Mouse (Mus musculus) retina, postnatal 1 day (tissue): ENCODE data around the gene Tas2r143.

Source experiments
- DNase-seq: peaks from one replicate; pipeline ENCODE4 v3.0.0-alpha.2; 2012

Gene Tas2r143

GRCm38 (mm10) chr6:42369870-42370269 is 30.2 kb upstream of the Tas2r143 start:
- no peak for DNase-seq

GRCm38 (mm10) chr6:42370630-42371363 is 29.2 kb upstream of the Tas2r143 start:
- DNase-seq = peak; percentile 87

GRCm38 (mm10) chr6:42372001-42372400 is 28.0 kb upstream of the Tas2r143 start:
- no peak for DNase-seq

- DNase-seq = no peak
Measured at GRCm38 (mm10) chr6:42372421-42372815, 27.6 kb upstream of the Tas2r143 start.

- peak; percentile 64 for DNase-seq
Measured at GRCm38 (mm10) chr6:42372816-42373547, 27.1 kb upstream of the Tas2r143 start, which contains the start of gene Epha1. TSS of gene Epha1 (minus strand) at chr6:42373268.

- no peak for DNase-seq
Measured at GRCm38 (mm10) chr6:42373669-42374430, 26.2 kb upstream of the Tas2r143 start.

- DNase-seq = no peak
Measured at GRCm38 (mm10) chr6:42374701-42375100, 25.3 kb upstream of the Tas2r143 start.

GRCm38 (mm10) chr6:42375131-42375530 is 24.9 kb upstream of the Tas2r143 start:
- no peak for DNase-seq

- DNase-seq = no peak
Measured at GRCm38 (mm10) chr6:42376016-42376415, 24.0 kb upstream of the Tas2r143 start.

- DNase-seq = peak; percentile 66
Measured at GRCm38 (mm10) chr6:42376504-42377019, 23.5 kb upstream of the Tas2r143 start.

- no peak for DNase-seq
Measured at GRCm38 (mm10) chr6:42377280-42377679, 22.8 kb upstream of the Tas2r143 start.

- DNase-seq = no peak
Measured at GRCm38 (mm10) chr6:42379551-42379950, 20.5 kb upstream of the Tas2r143 start.

- peak; percentile 56 for DNase-seq
Measured at GRCm38 (mm10) chr6:42380416-42381144, 19.5 kb upstream of the Tas2r143 start.

GRCm38 (mm10) chr6:42381221-42381620 is 18.8 kb upstream of the Tas2r143 start:
- no peak for DNase-seq

- no peak for DNase-seq
Measured at GRCm38 (mm10) chr6:42381916-42382381, 18.1 kb upstream of the Tas2r143 start.

GRCm38 (mm10) chr6:42383360-42383759 is 16.7 kb upstream of the Tas2r143 start:
- no peak for DNase-seq

GRCm38 (mm10) chr6:42385635-42386034 is 14.4 kb upstream of the Tas2r143 start:
- DNase-seq = no peak

GRCm38 (mm10) chr6:42391796-42392330 is 8.2 kb upstream of the Tas2r143 start:
- no peak for DNase-seq

GRCm38 (mm10) chr6:42395960-42396809 is 3.9 kb upstream of the Tas2r143 start:
- peak; percentile 15 for DNase-seq

- DNase-seq = no peak
Measured at GRCm38 (mm10) chr6:42397041-42397657, 2.9 kb upstream of the Tas2r143 start.

- no peak for DNase-seq
Measured at GRCm38 (mm10) chr6:42398285-42398684, 1.8 kb upstream of the Tas2r143 start.
